Mouse (Mus musculus): ENCODE results near the gene Frmd6.
A peak's percentile ranks its signal among the peaks of the same experiment; 100 is the strongest.

Gene Frmd6

DNA sequence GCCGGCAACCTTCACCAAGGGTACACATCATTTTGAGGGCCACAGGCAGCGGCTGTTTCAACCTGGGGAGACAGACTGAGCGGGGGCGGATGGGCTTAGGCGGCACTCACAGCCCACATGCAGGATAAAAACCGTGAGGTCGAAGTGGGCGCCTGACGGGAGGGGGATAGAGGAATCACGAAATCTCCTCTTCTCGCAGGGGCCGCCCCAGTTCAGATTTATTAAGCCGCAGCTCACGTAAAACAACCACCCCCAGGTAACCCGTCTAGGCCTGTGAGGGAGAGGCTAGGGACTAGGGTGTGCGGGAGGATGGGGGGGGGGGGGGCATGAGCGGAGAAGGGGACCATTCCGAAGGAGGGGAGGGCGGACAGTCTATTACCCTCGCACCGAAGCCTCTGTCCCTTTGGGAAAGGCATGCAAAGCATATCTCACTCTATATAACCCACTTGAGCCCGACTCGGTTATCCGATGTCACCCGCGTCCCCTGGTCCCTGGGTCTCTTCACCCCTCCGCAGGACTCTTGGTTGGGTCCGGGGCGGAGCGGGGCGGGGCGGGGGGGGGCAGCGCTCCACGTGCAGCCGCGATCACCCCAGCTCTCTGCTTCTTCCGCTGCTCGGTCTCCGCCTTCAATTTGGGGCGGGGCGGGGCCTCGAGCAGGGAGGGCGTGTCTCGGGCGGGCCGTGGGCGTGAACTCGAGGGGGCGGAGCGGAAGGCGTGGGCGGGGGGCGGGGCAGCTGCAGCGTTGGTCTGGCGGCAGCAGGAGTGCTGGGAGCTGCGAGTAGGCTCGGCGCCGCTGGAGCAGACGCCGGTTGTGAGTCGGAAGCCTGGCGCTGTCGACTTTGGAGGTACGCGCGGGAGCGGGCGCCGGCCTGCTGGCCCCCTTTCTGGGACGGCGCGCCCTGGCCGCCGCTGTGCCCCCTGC, at the start of gene Frmd6:
Gene Frmd6 (plus strand): TSS at position 786 of the 922 bp plus-strand sequence.
- ATAC-seq (ENCODE audit: low TSS enrichment): peak; percentile 76

- no peak for ATAC-seq (ENCODE audit: low TSS enrichment)
Measured at GRCm38 (mm10) chr12:70775609-70776008, 49.7 kb upstream of the Frmd6 start.

- no peak for ATAC-seq (ENCODE audit: low TSS enrichment)
Measured at GRCm38 (mm10) chr12:70776683-70777082, 48.6 kb upstream of the Frmd6 start.

GRCm38 (mm10) chr12:70777466-70777865, 47.8 kb upstream of the Frmd6 start:
- peak; percentile 25; the same call in 1 of the 2 replicates for ATAC-seq (ENCODE audit: low TSS enrichment)

DNA sequence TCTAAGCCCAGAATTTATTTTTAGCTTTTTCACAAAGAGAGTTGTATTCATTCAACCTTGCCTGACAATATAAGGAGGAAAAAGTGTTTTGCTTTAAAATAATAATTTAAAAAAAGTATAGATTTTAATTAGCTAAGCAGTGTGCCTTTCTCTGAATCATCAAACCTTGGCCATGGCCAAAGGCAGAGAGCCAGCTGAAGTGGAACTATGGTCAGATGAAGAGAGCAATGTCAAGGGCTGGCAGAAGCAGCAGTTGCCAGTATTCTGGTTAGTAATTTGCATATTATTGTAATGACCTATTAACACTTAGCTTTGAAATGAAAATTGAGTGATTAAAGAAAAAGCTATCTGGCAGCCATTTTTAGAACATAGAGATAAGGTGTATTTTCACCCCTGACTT, 47.4 kb upstream of the Frmd6 start:
- no peak for ATAC-seq (ENCODE audit: low TSS enrichment)

DNA sequence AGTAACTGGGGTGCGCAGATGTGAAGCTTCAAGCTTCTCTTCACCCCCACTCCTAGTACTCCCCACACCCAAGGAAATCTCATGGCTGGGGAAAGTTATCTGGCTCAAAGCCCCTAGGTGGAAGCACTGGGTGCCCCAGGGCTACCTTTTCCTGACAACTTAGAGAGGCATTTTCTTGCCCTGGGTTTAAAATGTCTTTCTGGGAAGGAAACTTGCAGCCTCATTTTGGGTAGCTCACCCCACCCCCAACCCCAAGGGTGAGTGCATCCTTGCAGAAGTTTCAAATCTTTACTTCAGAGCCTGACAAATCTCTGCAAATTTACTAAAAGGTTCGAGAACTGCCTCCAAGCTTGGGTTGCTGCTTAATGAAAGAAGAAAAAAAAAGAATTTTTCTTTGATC, 47.0 kb upstream of the Frmd6 start:
- no peak for ATAC-seq (ENCODE audit: low TSS enrichment)

DNA sequence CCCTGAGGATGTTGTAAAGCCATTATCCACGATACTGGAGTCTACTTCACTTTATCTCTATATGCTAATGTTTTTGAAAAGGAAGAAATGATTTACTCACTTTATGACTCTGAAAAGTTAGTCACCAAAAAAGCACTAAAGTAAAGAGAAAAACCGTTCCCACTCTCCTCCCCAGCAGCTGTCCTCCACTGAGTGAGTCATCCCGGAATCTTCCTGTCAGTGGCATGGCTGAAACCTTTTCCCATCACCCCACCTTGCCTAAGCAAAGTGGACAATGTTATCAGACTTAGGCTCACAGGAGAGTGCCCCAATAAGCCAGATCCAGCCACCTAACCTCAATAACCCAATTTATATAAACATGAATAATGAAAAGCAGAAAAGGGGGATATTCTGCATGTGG, 46.6 kb upstream of the Frmd6 start:
- ATAC-seq (ENCODE audit: low TSS enrichment): peak; percentile 79

GRCm38 (mm10) chr12:70783049-70783448, 42.3 kb upstream of the Frmd6 start:
- no peak for ATAC-seq (ENCODE audit: low TSS enrichment)

DNA sequence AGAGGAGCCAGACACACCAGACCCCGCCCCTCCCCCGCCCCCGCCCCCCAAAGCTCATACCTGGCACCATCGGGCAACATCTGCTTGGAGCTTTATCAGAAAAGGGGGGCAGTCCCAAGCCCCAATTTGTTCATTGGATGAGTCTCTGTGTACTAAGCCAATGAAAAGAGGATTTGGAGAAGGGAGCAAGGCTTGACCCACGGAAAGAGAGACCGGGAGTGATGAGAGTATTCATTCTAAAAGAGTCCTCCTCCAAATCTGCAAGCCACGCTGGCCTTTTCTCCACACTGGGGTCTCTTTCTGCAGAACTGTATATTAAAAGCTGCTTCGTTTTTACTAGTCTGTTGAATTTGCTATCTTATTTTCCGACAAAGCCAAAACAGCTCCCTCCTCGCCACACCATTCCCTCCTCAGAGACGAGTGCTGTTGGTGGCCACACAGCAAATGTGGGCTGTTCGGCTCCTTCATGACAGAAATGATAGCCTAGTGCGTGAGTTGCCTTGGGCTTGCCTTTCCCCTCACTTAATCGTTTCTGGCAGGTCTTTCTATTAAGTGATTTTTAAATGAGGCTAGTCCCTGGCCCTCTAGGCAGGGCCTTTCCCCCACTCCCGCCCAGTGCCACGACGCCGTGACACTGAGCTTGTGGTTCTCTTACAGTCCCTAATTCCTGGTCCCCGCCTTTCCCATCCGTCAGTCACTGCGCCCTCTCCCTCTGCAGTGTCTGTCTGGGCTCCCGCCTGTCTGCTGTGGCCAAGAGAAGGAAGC, 41.7 kb upstream of the Frmd6 start:
- no peak for ATAC-seq (ENCODE audit: low TSS enrichment)

GRCm38 (mm10) chr12:70784240-70784705, 41.0 kb upstream of the Frmd6 start:
- no peak for ATAC-seq (ENCODE audit: low TSS enrichment)

DNA sequence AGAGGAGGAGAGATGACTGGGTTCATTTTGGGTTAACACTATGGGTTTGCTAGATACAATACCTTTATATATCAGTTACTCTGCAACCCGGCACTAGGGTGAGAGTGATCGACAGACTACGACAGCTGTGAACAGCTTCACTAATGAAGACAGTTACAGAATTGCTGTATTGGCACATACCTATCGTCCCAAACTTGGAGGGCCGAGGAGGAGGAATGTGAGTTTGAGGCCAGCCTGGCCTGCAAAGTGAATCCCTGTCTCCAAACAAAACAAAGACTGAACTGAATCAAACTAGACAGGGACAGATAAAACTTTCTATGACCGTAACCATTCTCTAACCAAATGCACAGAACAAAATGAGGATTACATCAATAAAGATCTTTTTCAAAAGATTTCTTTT, 36.0 kb upstream of the Frmd6 start:
- no peak for ATAC-seq (ENCODE audit: low TSS enrichment)

- ATAC-seq (ENCODE audit: low TSS enrichment): 0 out of 2 replicates have a peak, but pooled peaks have one; percentile 7
Measured at GRCm38 (mm10) chr12:70793291-70793690, 32.0 kb upstream of the Frmd6 start.

DNA sequence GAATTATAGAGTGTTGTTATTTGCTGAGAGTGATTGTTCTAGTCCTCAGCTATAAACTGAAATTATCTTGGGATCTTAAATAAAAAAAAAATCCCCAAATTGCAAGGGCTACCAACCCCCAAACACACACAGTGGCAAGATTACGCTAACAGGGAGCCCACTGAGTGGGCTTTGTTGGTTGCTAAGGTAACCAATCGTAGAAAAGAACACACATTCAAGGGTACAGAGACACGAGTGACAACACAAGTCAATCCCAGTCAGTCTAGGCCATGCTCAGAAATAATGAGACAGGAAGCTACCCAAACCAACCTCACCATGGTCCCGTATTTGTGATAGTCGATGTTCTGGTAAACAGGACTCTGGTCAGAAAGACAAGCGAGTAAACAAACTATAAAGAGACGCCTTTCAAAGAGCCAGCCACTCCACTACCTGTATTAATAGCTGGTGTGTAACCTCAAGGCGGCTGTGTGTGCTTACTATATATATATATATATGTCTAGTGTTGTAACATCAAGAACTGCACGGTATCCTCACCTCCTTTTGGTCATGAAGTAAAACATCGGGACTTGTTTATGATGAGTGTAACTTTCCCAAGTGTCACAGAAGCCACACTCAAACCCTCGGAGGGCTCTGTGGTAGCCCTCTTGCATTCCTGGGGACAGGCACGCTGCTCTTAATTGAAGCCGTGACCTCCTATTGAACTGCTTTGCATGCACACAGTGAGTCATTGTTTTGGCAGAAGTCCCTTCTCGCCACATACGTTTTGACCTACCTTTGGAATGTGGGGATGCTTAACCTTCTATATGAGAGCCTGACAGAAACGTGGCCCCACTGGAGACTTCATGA, 30.5 kb upstream of the Frmd6 start:
- ATAC-seq (ENCODE audit: low TSS enrichment): no peak

DNA sequence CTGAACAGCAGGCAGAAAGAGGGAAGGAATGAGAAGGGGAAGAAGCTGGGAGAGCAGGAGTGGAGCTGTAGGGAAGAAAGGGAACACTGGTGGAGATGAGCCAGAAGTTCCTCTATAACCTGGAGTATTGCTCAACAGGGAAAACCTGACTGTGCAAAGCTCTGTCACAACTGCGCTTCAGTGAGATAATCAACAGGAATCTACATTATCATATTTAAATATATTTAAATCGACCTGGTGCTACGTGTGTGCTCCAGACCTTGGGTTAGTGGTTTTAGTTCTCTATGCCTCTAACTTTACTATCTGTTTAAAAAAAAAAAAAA, 30.0 kb upstream of the Frmd6 start:
- no peak for ATAC-seq (ENCODE audit: low TSS enrichment)

- no peak for ATAC-seq (ENCODE audit: low TSS enrichment)
Measured at GRCm38 (mm10) chr12:70798496-70798895, 26.8 kb upstream of the Frmd6 start.

DNA sequence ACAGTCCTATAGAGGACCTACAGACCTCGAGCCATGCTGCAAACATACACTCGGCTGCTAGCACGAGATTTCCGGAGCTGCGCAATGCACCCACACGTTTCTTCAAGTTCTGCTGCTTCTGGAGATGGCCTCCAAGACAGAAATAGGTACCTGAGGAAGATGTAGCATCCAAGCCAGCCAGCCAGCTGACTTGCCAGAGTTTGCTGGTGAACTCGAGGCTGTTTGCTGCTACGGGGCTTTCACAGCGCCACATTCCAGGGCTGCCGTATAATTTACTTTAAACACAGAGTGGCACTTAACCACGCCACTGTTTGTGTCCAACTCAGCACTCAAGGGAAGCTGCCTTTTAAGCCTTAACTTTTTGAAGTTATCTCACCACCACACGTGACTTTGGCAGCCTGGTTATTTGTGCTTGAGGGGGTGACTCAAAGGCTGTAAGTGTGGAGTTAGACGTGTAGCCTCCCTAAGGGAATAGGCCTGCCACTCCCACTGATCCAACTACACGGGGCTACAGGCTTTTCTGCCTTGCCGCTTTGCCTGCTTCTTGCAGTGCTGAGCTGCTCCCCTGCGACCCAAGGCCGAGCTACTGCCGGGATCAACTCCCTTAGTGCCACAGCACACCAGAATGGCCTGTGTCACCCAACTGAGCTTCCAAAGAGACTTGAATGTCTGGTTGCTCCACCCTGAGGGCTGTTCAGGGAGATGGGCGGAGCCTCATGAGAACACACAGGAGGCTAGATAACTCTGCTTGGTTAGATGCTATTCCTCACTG, 25.9 kb upstream of the Frmd6 start:
- ATAC-seq (ENCODE audit: low TSS enrichment): peak; percentile 81

- no peak for ATAC-seq (ENCODE audit: low TSS enrichment)
Measured at GRCm38 (mm10) chr12:70800086-70800485, 25.2 kb upstream of the Frmd6 start.

- no peak for ATAC-seq (ENCODE audit: low TSS enrichment)
Measured at GRCm38 (mm10) chr12:70801361-70801760, 24.0 kb upstream of the Frmd6 start.

- ATAC-seq (ENCODE audit: low TSS enrichment): no peak
Measured at GRCm38 (mm10) chr12:70803494-70803893, 21.8 kb upstream of the Frmd6 start.

- ATAC-seq (ENCODE audit: low TSS enrichment): no peak
Measured at GRCm38 (mm10) chr12:70804989-70805388, 20.3 kb upstream of the Frmd6 start.

DNA sequence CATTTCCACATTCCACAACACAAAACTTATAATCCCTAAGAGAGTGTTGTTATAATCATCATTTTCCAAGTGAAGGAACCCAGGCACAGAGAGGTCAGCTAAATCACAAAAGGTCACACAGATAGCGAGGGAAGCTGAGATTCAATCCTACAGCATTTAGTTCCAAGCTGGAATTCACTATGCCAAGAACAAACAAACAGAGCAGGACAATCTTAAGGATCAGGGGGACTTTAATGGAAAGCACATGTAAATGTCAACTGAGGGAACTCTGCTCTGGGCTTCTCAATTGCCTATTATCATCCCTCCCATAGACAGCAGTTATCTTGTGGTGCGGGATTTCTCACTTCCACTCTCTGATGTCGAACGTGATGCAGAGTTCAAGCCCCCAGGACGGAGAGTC, 17.8 kb upstream of the Frmd6 start:
- 0 out of 2 replicates have a peak, but pooled peaks have one; percentile 33 for ATAC-seq (ENCODE audit: low TSS enrichment)

Measured in frontal cortex, adult (tissue).